Mouse (Mus musculus) frontal cortex, postnatal 14 days (tissue): ENCODE measurements around the gene 4933430I17Rik.

Experiments used
- DNase-seq, 2 experiments: peaks; one replicate each; pipeline ENCODE4 v3.0.0; 2022; ENCODE audit warnings: low spot score in 2 of 2

4933430I17Rik gene

DNA sequence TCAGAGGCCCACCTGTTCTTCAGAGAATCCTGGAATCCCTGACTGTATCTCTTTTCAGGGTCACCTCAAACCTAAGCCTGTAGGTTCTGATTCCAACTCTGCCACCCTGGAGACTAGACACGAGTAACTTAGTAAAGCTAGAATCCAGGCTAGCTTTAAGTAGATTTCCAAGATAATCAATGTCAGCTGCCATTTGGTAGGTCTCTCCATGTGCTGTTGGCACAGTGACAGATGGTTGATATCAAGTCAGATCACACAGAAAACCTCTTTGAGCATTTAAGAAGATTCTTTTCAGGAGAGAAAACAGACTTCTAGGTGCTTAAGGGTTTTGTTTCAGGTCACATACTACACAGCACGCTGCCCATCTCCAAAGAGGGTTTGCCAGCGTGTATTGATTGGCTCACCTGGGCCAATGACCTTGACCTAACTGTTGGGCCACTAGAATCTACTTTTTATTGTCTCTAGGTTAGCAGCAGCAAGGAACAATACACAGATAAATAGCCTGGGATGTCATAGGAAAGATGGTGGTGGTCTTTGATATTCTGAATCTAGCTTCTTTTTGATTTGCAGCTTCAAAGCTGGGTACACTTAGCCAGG is 21.7 kb upstream of the 4933430I17Rik start, which contains the start of gene Hdhd3:
Gene Hdhd3 (minus strand): TSS at position 94 of the 597 bp plus-strand sequence.
- DNase-seq, result no peak

GRCm38 (mm10) chr4:62505991-62506390 is 19.2 kb upstream of the 4933430I17Rik start:
- no peak for DNase-seq

GRCm38 (mm10) chr4:62506798-62507197 is 18.4 kb upstream of the 4933430I17Rik start:
- DNase-seq, result no peak

- no peak for DNase-seq
Measured at GRCm38 (mm10) chr4:62508839-62509238, 16.3 kb upstream of the 4933430I17Rik start.

GRCm38 (mm10) chr4:62509946-62510345 is 15.2 kb upstream of the 4933430I17Rik start:
- DNase-seq, result no peak

GRCm38 (mm10) chr4:62513998-62514506 is 11.1 kb upstream of the 4933430I17Rik start:
- no peak for DNase-seq

DNA sequence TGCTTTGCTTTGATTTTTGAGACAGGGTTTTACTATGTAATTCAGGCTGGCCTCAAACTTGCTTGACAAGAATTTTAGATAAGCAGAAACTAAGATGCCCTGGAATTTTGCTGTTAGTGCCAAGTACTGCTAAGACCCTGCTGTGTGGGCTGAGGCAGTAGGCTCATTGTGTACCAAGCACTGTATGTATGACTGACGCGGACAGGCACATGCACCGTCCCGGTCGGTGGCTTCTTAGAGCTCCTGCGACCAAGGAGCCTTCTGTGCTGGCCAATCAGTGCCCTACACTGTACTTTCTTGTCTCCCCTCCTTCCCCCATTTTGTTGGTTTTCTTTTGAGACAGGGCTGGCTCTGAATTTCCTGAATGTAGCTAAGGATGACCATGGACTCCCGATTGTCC is 10.2 kb upstream of the 4933430I17Rik start:
- DNase-seq, result no peak

- no peak for DNase-seq
Measured at GRCm38 (mm10) chr4:62515490-62515889, 9.7 kb upstream of the 4933430I17Rik start.

DNA sequence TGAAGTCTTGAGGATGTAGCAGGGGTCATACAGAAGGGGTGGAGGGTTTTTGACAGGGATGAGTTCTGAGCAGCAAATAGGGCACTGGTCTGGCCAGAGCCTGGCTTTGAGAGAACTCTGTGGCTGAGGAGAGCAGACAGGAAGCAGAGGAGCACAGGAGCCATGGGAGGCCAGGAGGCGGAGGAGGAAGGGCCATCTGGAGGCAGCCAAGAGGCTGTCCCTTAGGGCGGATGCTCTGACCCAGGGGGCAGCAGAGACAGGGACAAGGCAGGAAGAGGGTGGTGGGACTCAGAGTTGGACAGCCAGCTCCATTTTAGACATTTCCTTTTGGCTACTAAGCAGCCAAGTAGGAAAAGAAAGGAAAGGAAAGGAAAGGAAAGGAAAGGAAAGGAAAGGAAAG is 9.1 kb upstream of the 4933430I17Rik start:
- no peak for DNase-seq

DNA sequence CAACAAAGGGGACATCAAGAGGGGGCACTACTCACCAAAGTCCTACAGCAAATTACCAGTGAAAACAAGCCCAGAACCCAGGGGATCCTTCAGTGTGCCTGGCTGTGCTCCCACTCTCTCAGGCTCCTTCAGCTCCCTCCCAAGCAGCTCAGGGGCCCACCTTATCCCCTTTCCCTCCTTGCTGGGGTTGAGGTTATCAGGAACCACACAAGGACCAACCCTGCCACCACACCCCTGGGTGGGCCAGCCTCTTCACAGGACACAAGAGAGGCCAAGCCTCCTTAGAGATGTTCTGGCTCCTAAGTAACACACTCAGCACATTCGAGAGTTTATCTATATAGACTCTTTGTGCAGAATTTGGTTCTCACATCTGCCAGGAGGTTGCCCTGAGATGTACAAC is 8.6 kb upstream of the 4933430I17Rik start:
- DNase-seq, result no peak

GRCm38 (mm10) chr4:62517046-62517445 is 8.1 kb upstream of the 4933430I17Rik start:
- DNase-seq, result no peak

DNA sequence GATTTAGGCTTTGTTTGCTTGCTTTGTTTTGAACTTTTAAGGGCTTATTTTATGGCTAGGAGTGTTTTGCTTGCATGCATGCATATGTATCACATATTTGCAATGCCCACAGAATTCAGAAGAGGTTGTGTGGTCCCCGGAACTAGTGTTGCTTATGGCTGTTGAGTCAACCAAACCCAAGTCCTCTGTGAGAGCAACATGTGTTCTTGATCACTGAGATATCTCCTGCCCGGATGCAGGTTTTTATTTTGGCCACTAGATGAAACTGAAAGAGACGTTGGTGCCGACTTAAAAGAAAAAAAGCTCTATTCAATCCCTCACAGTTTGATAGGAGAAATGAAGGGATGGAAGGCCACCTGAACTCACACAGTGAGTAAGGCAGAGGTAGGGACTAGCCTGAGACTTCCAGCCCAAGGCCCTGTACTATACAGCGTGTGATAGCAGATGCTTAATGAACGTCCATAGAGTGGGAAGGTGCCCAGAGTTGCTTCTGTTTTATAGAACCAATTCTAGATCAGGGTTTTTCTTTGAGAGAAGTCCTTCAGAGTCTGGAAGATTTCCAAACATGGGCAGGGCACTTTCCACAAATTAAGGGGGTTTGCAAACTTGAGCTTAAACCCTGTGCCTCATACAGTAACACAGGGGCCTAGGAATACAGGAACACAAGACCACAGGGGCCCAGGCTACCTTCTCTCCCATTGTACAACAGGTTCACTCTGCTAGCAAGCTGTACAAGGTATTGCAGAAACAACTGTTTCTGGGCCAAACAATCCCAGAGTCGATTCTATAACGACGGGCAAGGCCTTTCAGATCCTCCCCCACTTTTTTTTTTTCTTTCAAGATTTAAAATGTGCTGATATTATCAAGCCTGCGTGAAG is 7.4 kb upstream of the 4933430I17Rik start:
- no peak for DNase-seq

DNA sequence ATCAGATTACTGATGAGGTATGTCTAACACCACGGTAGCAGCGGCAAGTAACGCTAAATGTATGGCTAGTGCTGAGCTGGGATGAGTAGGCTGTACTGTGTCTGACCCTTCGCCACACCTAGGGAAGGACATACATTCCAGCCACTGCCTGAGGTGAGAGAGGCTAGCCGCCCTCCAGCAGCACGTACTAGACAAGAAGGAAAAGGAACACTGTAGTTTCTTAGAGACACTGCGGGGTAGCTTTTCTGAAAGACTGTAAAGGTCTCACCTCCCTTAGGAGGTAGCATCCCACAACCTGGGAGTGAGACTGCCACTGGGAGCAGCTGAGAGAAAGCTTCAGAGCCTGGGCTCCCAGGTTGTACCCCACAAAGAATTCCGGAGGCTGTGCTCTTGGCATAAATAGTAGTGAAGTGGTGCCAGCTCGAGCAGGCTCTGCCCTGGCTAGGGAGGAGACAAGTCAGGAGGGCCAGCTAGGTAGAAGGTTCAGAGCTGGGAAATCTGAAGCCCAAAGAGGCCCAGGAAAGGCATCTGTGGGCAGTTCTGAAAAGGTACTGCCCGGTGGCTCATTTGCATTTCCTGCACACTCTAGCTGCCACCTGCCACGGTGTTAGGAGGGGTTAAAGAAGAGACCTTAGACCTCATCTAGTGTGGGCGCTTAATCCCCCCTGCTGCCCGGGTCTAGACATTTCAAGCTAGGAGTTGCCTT is 6.6 kb upstream of the 4933430I17Rik start:
- DNase-seq, result no peak

DNA sequence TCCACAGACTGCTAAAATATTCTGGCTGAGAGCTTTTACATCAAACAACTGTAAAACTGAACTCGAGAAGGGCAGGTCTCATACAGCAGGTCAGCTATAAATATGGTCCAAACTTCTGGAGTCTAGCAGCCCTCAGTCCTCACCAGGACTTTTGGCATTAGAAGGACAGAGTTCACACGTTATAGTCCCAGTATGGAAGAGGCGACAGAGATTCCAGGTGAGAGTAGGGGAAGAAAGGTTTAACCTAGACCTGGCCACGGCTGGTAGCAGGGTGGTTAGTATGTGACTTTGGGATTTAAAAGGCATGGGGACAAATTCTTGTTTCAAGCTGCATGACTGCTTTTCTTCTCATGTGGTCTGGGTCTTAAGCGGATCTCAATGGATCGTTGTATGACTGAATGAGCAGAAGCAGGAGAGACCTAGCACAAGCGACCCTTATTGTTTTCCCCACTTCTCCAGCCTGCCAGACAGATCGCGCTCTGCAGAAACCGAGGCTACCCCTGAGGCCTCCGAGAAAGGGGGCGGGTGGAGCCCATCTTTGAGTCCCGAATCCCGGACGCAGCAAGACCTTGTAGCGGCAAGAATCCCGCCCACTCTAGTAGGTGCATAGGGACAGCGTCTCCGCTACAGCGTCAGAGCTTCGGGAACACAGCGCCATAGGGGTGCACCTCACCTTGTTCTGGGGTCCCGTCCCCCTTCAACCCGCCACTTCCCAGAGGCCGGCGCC is 5.9 kb upstream of the 4933430I17Rik start:
- no peak for DNase-seq

DNA sequence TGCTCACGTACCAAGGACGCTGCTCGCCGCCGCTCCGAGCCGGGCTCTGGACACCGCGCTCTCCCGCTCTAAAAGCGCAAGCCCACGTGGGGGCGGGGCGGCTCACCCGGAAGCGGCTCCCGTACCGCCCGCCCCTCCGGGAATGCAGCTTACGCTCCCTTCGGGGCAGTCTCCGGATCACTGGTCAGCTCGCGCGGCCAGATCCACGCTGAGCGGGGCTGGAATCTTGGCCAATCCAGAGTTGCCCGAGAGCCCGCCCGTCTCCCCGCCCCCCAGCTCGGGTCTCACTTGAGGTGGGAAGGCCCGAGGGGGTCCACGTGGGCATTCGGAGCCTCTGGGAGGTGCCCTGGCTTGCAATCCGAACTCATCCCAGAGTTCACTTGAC is 5.3 kb upstream of the 4933430I17Rik start, which contains the start of gene Alad:
Gene Alad (minus strand): TSS at position 70 of the 385 bp plus-strand sequence.
- DNase-seq, result peak; percentile 67 to 76

DNA sequence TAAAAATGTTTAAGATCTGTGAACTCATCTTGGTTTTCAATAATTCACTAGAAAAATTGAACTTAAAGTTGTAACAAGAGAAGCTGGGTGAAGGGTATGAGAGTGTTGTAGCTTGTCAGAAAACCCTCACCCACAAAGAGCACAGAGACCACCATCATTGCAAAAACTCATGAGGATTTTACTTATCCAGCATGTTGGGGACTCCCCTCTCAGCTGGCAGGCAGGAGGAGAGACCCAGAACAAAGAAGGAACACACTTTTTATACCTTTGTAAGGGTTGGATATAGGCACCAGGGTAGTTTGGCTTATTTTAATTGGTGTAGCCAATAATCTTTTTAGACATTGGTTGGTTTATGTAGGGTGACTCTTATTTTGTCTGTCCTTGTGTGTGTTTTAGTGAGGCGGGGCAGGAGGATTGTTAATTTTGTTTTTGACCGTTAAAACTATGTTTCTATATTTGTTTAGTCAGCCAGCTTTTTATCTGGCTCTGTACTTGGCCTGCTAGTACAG is 4.2 kb upstream of the 4933430I17Rik start:
- no peak for DNase-seq

GRCm38 (mm10) chr4:62525489-62525811 is 281 bp downstream of the 4933430I17Rik start:
- DNase-seq, result no peak

GRCm38 (mm10) chr4:62526256-62526655 is 1.1 kb downstream of the 4933430I17Rik start:
- no peak for DNase-seq

DNA sequence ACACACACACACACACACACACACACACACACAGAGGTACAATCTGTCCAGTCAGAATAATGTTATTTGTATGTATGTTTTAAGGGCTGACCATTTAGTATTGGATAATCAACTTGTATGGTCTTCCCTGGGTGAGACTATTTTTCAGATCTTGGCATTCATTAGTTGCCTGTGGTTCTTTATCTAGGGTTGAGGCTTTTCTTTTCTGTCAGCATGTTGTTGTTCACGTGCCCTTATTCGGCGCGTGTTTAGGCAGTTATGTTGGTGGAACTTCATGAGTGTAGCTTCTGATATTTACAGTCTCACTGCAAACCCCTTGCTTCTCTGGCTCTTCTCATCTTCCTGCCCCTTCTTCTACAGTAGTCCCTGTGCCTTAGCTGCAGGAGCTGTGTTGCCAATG is 2.5 kb downstream of the 4933430I17Rik start:
- no peak for DNase-seq

DNA sequence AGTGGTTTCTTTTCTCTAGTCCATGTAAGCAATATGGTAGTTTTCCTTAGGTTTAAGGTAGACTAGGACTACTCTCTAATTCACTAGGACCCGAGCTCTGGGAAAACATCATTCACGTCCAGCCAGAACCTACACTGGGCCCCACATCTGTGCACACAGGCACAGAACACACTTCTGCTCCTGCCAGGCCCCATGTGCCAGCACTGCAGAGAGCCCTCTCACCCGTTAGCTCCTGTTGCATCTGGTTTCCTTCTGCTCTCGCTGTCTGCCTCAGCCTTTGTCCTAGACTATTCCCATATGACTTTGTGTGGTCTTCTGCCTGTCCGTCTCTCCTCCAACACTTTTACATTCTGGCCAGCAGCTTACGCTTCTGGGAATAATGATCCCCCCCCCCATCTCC is 8.6 kb downstream of the 4933430I17Rik start:
- no peak for DNase-seq

DNA sequence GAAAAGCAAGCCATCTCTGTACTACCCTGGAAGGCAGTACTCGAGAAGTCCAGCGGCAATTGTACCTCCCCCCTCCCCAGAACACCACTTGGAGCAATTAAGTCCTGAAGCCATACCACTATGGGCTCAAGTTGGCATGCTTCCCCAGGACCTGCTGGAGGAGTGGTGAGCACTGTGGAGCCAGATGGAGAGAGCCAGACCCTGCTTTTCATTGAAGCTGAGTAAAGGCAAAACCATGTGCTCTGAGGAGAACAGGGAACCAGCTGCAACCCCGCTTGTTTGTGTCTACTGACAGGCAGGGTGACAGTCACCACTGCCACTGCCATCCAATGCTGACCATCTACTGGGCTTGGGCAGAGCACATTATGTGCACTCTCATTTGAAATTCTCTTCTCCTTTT is 16.6 kb downstream of the 4933430I17Rik start:
- no peak for DNase-seq

- DNase-seq, result no peak
Measured at GRCm38 (mm10) chr4:62543782-62544181, 18.6 kb downstream of the 4933430I17Rik start.
